Mouse (Mus musculus) stomach, postnatal 0 days (tissue): ENCODE measurements around the gene Msl3l2. TPM values are rescaled to one million over a fixed set of nuclear protein-coding genes. Genes with fewer than 3 reads are reported as not detected.

Experiments
- ATAC-seq: fragments of 200-750 bp; cut with Nextera tagmentation; 2 replicates; pipeline ENCODE4 v1.8.0; 2017; ENCODE audit not compliant: low FRiP score, low TSS enrichment
- DNase-seq: peaks from one replicate; pipeline ENCODE4 v3.0.0-alpha.2; 2016; ENCODE audit warnings: low spot score
- H3K27ac ChIP-seq: fragments of 300-500 bp; sonication (generic); replicated peaks from 2 replicates; pipeline ENCODE4 v1.5.1; 2014; ENCODE audit warnings: mild to moderate bottlenecking, control low read depth
- H3K27me3 ChIP-seq: fragments of 300-500 bp; sonication (generic); 2 replicates; pipeline ENCODE4 v1.6.1; 2014; ENCODE audit warnings: low read length; ENCODE audit not compliant: control insufficient read depth, insufficient read depth
- H3K36me3 ChIP-seq: fragments of 300-500 bp; sonication (generic); 2 replicates; pipeline ENCODE4 v1.6.1; 2014; ENCODE audit warnings: low read length, mixed read lengths; ENCODE audit not compliant: control insufficient read depth, insufficient read depth
- H3K4me1 ChIP-seq: fragments of 300-500 bp; sonication (generic); replicated peaks from 2 replicates; pipeline ENCODE4 v1.6.1; 2014; ENCODE audit warnings: antibody characterized with exemption; ENCODE audit not compliant: control insufficient read depth, insufficient read depth
- H3K4me2 ChIP-seq: fragments of 300-500 bp; sonication (generic); replicated peaks from 2 replicates; pipeline ENCODE4 v1.6.1; 2014; ENCODE audit warnings: low read depth, mild to moderate bottlenecking, control low read depth, moderate library complexity
- H3K4me3 ChIP-seq: fragments of 300-500 bp; sonication (generic); 2 replicates; pipeline ENCODE4 v1.5.1; 2014; ENCODE audit warnings: low read depth, low read length, control low read depth
- H3K9ac ChIP-seq: fragments of 300-500 bp; sonication (generic); 2 replicates; pipeline ENCODE4 v1.6.1; 2014; ENCODE audit warnings: mild to moderate bottlenecking, low read length, control low read depth, mixed read lengths
- H3K9me3 ChIP-seq: fragments of 300-500 bp; sonication (generic); 2 replicates; pipeline ENCODE4 v1.6.1; 2016; ENCODE audit warnings: low read length; ENCODE audit not compliant: control insufficient read depth
- CTCF ChIP-seq: IDR thresholded peaks from 2 replicates; pipeline ENCODE4 v1.5.1; 2016; ENCODE audit warnings: antibody characterized with exemption, low read depth, mild to moderate bottlenecking, moderate library complexity
- EP300 ChIP-seq: optimal IDR thresholded peaks from 2 replicates; pipeline ENCODE3; 2016; ENCODE audit warnings: antibody characterized with exemption
- WGBS: fragments of 180-500 bp; shearing (Covaris S2); extraction: QIAGEN DNeasy Blood & Tissue Kit; methylation state at CpG from one replicate; pipeline ENCODE4 v1.1.7; 2014; 5-methylcytosine and 5-hydroxymethylcytosine counted together
- polyA plus RNA-seq: library from polyadenylated mRNA; unstranded; fragments of >200 nt; fragmentation: Nextera tagmentation; extraction: Ambion mirVana; gene quantifications from 2 replicates; pipeline ENCODE4 v1.2.1, GENCODE M21; 2015

Gene Msl3l2
- polyA plus RNA-seq, 1 experiment from 2014 or later, result 2.8 TPM

GRCm38 (mm10) chr10:56096757-56097156, 10.0 kb upstream of the Msl3l2 start:
- no peak overlapping the region for H3K9ac ChIP-seq
- H3K4me3 ChIP-seq, result no peak overlapping the region
- no peaks in the 10 kb centered on the region for H3K4me1 ChIP-seq
- no peaks in the 10 kb centered on the region for H3K27me3 ChIP-seq
- DNase-seq (no peak), ATAC-seq (no peak)
- H3K27ac ChIP-seq, result no peak overlapping the region
- no peak overlapping the region for H3K4me2 ChIP-seq
- no peak for TF ChIP-seq EP300
- TF ChIP-seq CTCF, result no peak
- H3K9me3 ChIP-seq, result no peaks in the 10 kb centered on the region
- H3K36me3 ChIP-seq, result no peaks in the 10 kb centered on the region

- Histone ChIP-seq H3K9ac (no peak overlapping the region), H3K4me1 (no peaks in the 10 kb centered on the region), H3K9me3 (no peaks in the 10 kb centered on the region), H3K27ac (no peak overlapping the region), H3K27me3 (no peaks in the 10 kb centered on the region), H3K36me3 (no peaks in the 10 kb centered on the region), H3K4me2 (no peak overlapping the region), H3K4me3 (no peak overlapping the region)
- 74% methylated on average over 3 of the region's 3 CpGs for WGBS
- no peak for TF ChIP-seq EP300
- DNase-seq (no peak), ATAC-seq (no peak)
Observed at GRCm38 (mm10) chr10:56099126-56099525, 7.6 kb upstream of the Msl3l2 start.

GRCm38 (mm10) chr10:56099641-56100310, 6.9 kb upstream of the Msl3l2 start:
- no peak for DNase-seq
- Histone ChIP-seq H3K27me3 (no peaks in the 10 kb centered on the region), H3K4me1 (no peaks in the 10 kb centered on the region), H3K36me3 (no peaks in the 10 kb centered on the region), H3K9me3 (no peaks in the 10 kb centered on the region), H3K27ac (no peak overlapping the region), H3K9ac (no peak overlapping the region), H3K4me2 (no peak overlapping the region), H3K4me3 (no peak overlapping the region)
- no peak for ATAC-seq
- 80% methylated on average over 3 of the region's 3 CpGs for WGBS
- no peak for TF ChIP-seq CTCF
- TF ChIP-seq EP300, result no peak

GRCm38 (mm10) chr10:56106996-56107334, 248 bp downstream of the Msl3l2 start:
- DNase-seq, result no peak
- 0 out of 2 replicates have a peak overlapping the region, but pooled peaks have one; percentile 1 for H3K27ac ChIP-seq
- H3K36me3 ChIP-seq, result no peaks in the 10 kb centered on the region
- peak overlapping the region; percentile 27 for H3K4me3 ChIP-seq
- no peaks in the 10 kb centered on the region for H3K4me1 ChIP-seq
- ATAC-seq, result no peak; the same call in none of the 2 replicates
- H3K27me3 ChIP-seq, result no peaks in the 10 kb centered on the region
- peak overlapping the region; percentile 51 for H3K9ac ChIP-seq
- WGBS, result 53% methylated on average over 1 of the region's 1 CpGs
- TF ChIP-seq CTCF (no peak), EP300 (no peak)
- H3K9me3 ChIP-seq, result no peaks in the 10 kb centered on the region
- peak overlapping the region; percentile 45 for H3K4me2 ChIP-seq

- H3K9ac ChIP-seq, result peak overlapping the region; percentile 72
- no peak for TF ChIP-seq CTCF
- TF ChIP-seq EP300, result no peak
- peak; percentile 86 for ATAC-seq
- H3K4me1 ChIP-seq, result no peaks in the 10 kb centered on the region
- H3K4me2 ChIP-seq, result peak overlapping the region; percentile 82
- H3K9me3 ChIP-seq, result no peaks in the 10 kb centered on the region
- peak; percentile 57 for DNase-seq
- H3K36me3 ChIP-seq, result no peaks in the 10 kb centered on the region
- H3K27me3 ChIP-seq, result no peaks in the 10 kb centered on the region
- peak overlapping the region; percentile 57 for H3K4me3 ChIP-seq
- peak overlapping the region; percentile 56; the same call in 1 of the 2 replicates for H3K27ac ChIP-seq
- WGBS, result under 1% methylated on average over 46 of the region's 50 CpGs
Observed at GRCm38 (mm10) chr10:56114951-56115635, 8.4 kb downstream of the Msl3l2 start.

GRCm38 (mm10) chr10:56115636-56116180, 9.0 kb downstream of the Msl3l2 start:
- H3K36me3 ChIP-seq, result no peaks in the 10 kb centered on the region
- peak overlapping the region; percentile 56; the same call in 1 of the 2 replicates for H3K27ac ChIP-seq
- peak overlapping the region; percentile 57 for H3K4me3 ChIP-seq
- no peaks in the 10 kb centered on the region for H3K27me3 ChIP-seq
- DNase-seq (no peak), ATAC-seq (peak; percentile 49; the same call in 1 of the 2 replicates)
- no peaks in the 10 kb centered on the region for H3K4me1 ChIP-seq
- TF ChIP-seq EP300, result no peak
- TF ChIP-seq CTCF, result no peak; the same call in 1 of the 2 replicates
- no peaks in the 10 kb centered on the region for H3K9me3 ChIP-seq
- H3K4me2 ChIP-seq, result peak overlapping the region; percentile 82
- H3K9ac ChIP-seq, result peak overlapping the region; percentile 72
- 22% methylated on average over 27 of the region's 27 CpGs for WGBS
